Mouse (Mus musculus): ENCODE measurements at regions not wholly inside any gene's neighbourhood (a gene's known extent, or its start where the extent isn't known, plus 50 kb on each side); places are given as distances from the start of the nearest gene placed in this dataset.

DNA sequence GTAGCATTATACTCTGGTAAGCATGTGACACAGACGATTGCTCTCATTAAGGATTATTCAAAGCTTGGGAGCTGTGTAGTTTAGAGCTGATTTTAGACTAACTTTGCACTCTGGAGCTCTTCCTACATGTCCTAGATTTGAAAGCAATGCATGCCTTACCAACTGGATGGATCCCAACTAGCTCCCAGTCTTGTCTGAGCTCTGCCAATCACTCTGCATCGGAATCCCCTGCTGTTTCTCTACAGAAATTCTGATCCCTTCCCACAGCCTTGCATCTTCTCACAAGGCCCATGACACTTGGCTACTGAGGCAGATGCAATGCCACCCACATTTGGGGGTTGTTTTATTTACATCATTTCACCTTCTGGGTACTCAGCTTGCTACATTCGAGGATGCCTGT lies 277.8 kb downstream of the Adgrg6 start:
- no peak for TF ChIP-seq CTCF (IDR thresholded peaks at IDR 0.05; ENCODE audit: low read depth, low read length)
- no peak for TF ChIP-seq GATA1 (IDR thresholded peaks at IDR 0.05; ENCODE audit: borderline replicate concordance, low read length)
- TF ChIP-seq TAL1 (conservative IDR thresholded peaks at IDR 0.05; ENCODE audit: low read depth, low read length), result no peak
- no peak for TF ChIP-seq POLR2AphosphoS5 (IDR thresholded peaks at IDR 0.05; ENCODE audit: insufficient replicate concordance, low read depth, low read length)
- no peak for TF ChIP-seq GATA2 (IDR thresholded peaks at IDR 0.05; ENCODE audit: borderline replicate concordance, low read depth, low read length)
